Mouse (Mus musculus): ENCODE results near the gene Gm49340. TPM values are rescaled to one million over a fixed set of nuclear protein-coding genes. Genes with fewer than 3 reads are reported as not detected.

Gm49340 gene
- polyA plus RNA-seq, 1 experiment = not detected

- TF ChIP-seq POLR2A (IDR thresholded peaks at IDR 0.05; ENCODE audit: low read depth, low read length) = no peak
- TF ChIP-seq CTCF (conservative IDR thresholded peaks at IDR 0.05; ENCODE audit: insufficient read depth, insufficient read length, low read depth, low read length) = no peak
- no peaks in the 10 kb centered on the region for H3K4me1 ChIP-seq (ENCODE audit: control insufficient read depth, insufficient read depth, low read length)
- 77% methylated on average over 2 of the region's 2 CpGs for WGBS
Measured at GRCm38 (mm10) chr11:73333357-73333756, 3.8 kb downstream of the Gm49340 start.

GRCm38 (mm10) chr11:73336919-73337318 lies 7.4 kb downstream of the Gm49340 start:
- TF ChIP-seq CTCF (conservative IDR thresholded peaks at IDR 0.05; ENCODE audit: insufficient read depth, insufficient read length, low read depth, low read length) = no peak
- TF ChIP-seq POLR2A (IDR thresholded peaks at IDR 0.05; ENCODE audit: low read depth, low read length) = no peak
- H3K27ac ChIP-seq (ENCODE audit: insufficient read depth, low read depth, low read length) = no peak overlapping the region
- H3K4me1 ChIP-seq (ENCODE audit: control insufficient read depth, insufficient read depth, low read length) = no peaks in the 10 kb centered on the region
- no peak for DNase-seq
- no peak overlapping the region for H3K4me3 ChIP-seq (ENCODE audit: insufficient read depth, low read depth, low read length)
- H3K36me3 ChIP-seq (ENCODE audit: control insufficient read depth, insufficient read depth, low read length) = no peaks in the 10 kb centered on the region
- WGBS = 67% methylated on average over 4 of the region's 4 CpGs
- H3K27me3 ChIP-seq (replicated peaks; ENCODE audit: control insufficient read depth, insufficient read depth, low read length) = no peaks in the 10 kb centered on the region

More at GRCm38 (mm10) chr11:73333357-73333756, 3.8 kb downstream of the Gm49340 start:
- no peaks in the 10 kb centered on the region for H3K27me3 ChIP-seq (replicated peaks; ENCODE audit: control insufficient read depth, insufficient read depth, low read length)
- DNase-seq = no peak
- no peak overlapping the region for H3K4me3 ChIP-seq (ENCODE audit: insufficient read depth, low read depth, low read length)
- no peaks in the 10 kb centered on the region for H3K36me3 ChIP-seq (ENCODE audit: control insufficient read depth, insufficient read depth, low read length)
- H3K27ac ChIP-seq (ENCODE audit: insufficient read depth, low read depth, low read length) = no peak overlapping the region

- TF ChIP-seq CTCF (conservative IDR thresholded peaks at IDR 0.05; ENCODE audit: insufficient read depth, insufficient read length, low read depth, low read length) = no peak
- TF ChIP-seq POLR2A (IDR thresholded peaks at IDR 0.05; ENCODE audit: low read depth, low read length) = no peak
- no peaks in the 10 kb centered on the region for H3K27me3 ChIP-seq (replicated peaks; ENCODE audit: control insufficient read depth, insufficient read depth, low read length)
- 57% methylated on average over 3 of the region's 3 CpGs for whole genome bisulfite sequencing
- DNase-seq = no peak
- H3K36me3 ChIP-seq (ENCODE audit: control insufficient read depth, insufficient read depth, low read length) = no peaks in the 10 kb centered on the region
- no peaks in the 10 kb centered on the region for H3K4me1 ChIP-seq (ENCODE audit: control insufficient read depth, insufficient read depth, low read length)
- no peak within 1 kb of the TSS for H3K4me3 ChIP-seq (ENCODE audit: insufficient read depth, low read depth, low read length)
- no peak within 1 kb of the TSS for H3K27ac ChIP-seq (ENCODE audit: insufficient read depth, low read depth, low read length)
Measured at GRCm38 (mm10) chr11:73350483-73350882, 20.9 kb downstream of the Gm49340 start, which contains the start of gene Olfr20. Gene Olfr20, plus strand, starts transcription at chr11:73350783.

GRCm38 (mm10) chr11:73370946-73371345 lies 41.4 kb downstream of the Gm49340 start, which contains the start of gene Olfr376:
Gene Olfr376, plus strand, starts transcription at chr11:73371246.
- Histone ChIP-seq H3K27me3 (replicated peaks; ENCODE audit: control insufficient read depth, insufficient read depth, low read length) (no peaks in the 10 kb centered on the region), H3K27ac (ENCODE audit: insufficient read depth, low read depth, low read length) (no peak within 1 kb of the TSS), H3K4me1 (ENCODE audit: control insufficient read depth, insufficient read depth, low read length) (no peaks in the 10 kb centered on the region), H3K4me3 (ENCODE audit: insufficient read depth, low read depth, low read length) (no peak within 1 kb of the TSS), H3K36me3 (ENCODE audit: control insufficient read depth, insufficient read depth, low read length) (no peaks in the 10 kb centered on the region)
- WGBS = 81% methylated on average over 2 of the region's 2 CpGs
- DNase-seq = no peak
- TF ChIP-seq CTCF (conservative IDR thresholded peaks at IDR 0.05; ENCODE audit: insufficient read depth, insufficient read length, low read depth, low read length) = no peak
- no peak for TF ChIP-seq POLR2A (IDR thresholded peaks at IDR 0.05; ENCODE audit: low read depth, low read length)

GRCm38 (mm10) chr11:73395374-73395773 lies 65.8 kb downstream of the Gm49340 start:
- H3K4me1 ChIP-seq (ENCODE audit: control insufficient read depth, insufficient read depth, low read length) = no peaks in the 10 kb centered on the region
- TF ChIP-seq CTCF (conservative IDR thresholded peaks at IDR 0.05; ENCODE audit: insufficient read depth, insufficient read length, low read depth, low read length) (no peak), POLR2A (IDR thresholded peaks at IDR 0.05; ENCODE audit: low read depth, low read length) (no peak)
- H3K27me3 ChIP-seq (replicated peaks; ENCODE audit: control insufficient read depth, insufficient read depth, low read length) = no peaks in the 10 kb centered on the region; the same call in 1 of the 2 replicates
- no peak overlapping the region for H3K4me3 ChIP-seq (ENCODE audit: insufficient read depth, low read depth, low read length)
- no peak overlapping the region for H3K27ac ChIP-seq (ENCODE audit: insufficient read depth, low read depth, low read length)
- no peak for DNase-seq
- 63% methylated on average over 4 of the region's 4 CpGs for WGBS
- H3K36me3 ChIP-seq (ENCODE audit: control insufficient read depth, insufficient read depth, low read length) = no peaks in the 10 kb centered on the region

- no peak for DNase-seq
- H3K27me3 ChIP-seq (replicated peaks; ENCODE audit: control insufficient read depth, insufficient read depth, low read length) = no peaks in the 10 kb centered on the region; the same call in 1 of the 2 replicates
- TF ChIP-seq POLR2A (IDR thresholded peaks at IDR 0.05; ENCODE audit: low read depth, low read length) = no peak
- TF ChIP-seq CTCF (conservative IDR thresholded peaks at IDR 0.05; ENCODE audit: insufficient read depth, insufficient read length, low read depth, low read length) = no peak
- no peak within 1 kb of the TSS for H3K4me3 ChIP-seq (ENCODE audit: insufficient read depth, low read depth, low read length)
- no peaks in the 10 kb centered on the region for H3K4me1 ChIP-seq (ENCODE audit: control insufficient read depth, insufficient read depth, low read length)
- H3K27ac ChIP-seq (ENCODE audit: insufficient read depth, low read depth, low read length) = no peak within 1 kb of the TSS
- H3K36me3 ChIP-seq (ENCODE audit: control insufficient read depth, insufficient read depth, low read length) = no peaks in the 10 kb centered on the region
Measured at GRCm38 (mm10) chr11:73399514-73399913, 70.0 kb downstream of the Gm49340 start, which contains the start of gene Olfr1. Gene Olfr1, minus strand, starts transcription at chr11:73399614.

Other genes starting within 250 kb of the Gm49340 start
- gene Itgae, start 239.2 kb upstream of the Gm49340 start, polyA plus RNA-seq (2012; rRNA removed) = 0.60 and 1.0 TPM in 2 replicates
- 0.90 and 1.3 TPM in 2 replicates for gene Haspin, start 191.4 kb upstream of the Gm49340 start, polyA plus RNA-seq (2012; rRNA removed)
- gene P2rx5, start 169.3 kb upstream of the Gm49340 start, polyA plus RNA-seq (2012; rRNA removed) = 7.4 and 8.7 TPM in 2 replicates
- 77.6 and 91.0 TPM in 2 replicates for gene Emc6, start 152.7 kb upstream of the Gm49340 start, polyA plus RNA-seq (2012; rRNA removed)
- 86.5 and 104 TPM in 2 replicates for gene Tax1bp3, start 152.7 kb upstream of the Gm49340 start, polyA plus RNA-seq (2012; rRNA removed)
- gene Ctns, start 130.7 kb upstream of the Gm49340 start, polyA plus RNA-seq (2012; rRNA removed) = 37.1 and 37.5 TPM in 2 replicates
- gene Shpk, start 130.3 kb upstream of the Gm49340 start, polyA plus RNA-seq (2012; rRNA removed) = 17.7 and 18.5 TPM in 2 replicates
- 0.16 and 0.18 TPM in 2 replicates for gene Trpv1, start 95.4 kb upstream of the Gm49340 start, polyA plus RNA-seq (2012; rRNA removed)
- 0.05 TPM in 2 replicates for gene Trpv3, start 62.4 kb upstream of the Gm49340 start, polyA plus RNA-seq (2012; rRNA removed)
- 29.1 and 46.1 TPM in 2 replicates for gene Aspa, start 145 bp upstream of the Gm49340 start, polyA plus RNA-seq (2012; rRNA removed)
- 0.16 TPM in 1 of 2 replicates, not detected in the other for gene Spata22, start within 50 bp of the Gm49340 start, polyA plus RNA-seq (2012; rRNA removed)
- 0.11 TPM in 1 of 2 replicates, not detected in the other for gene Olfr20, start 21.0 kb downstream of the Gm49340 start, polyA plus RNA-seq (2012; rRNA removed)
- not detected in 2 replicates for gene Olfr376, start 41.5 kb downstream of the Gm49340 start, polyA plus RNA-seq (2012; rRNA removed)
- gene Olfr1, start 69.9 kb downstream of the Gm49340 start, polyA plus RNA-seq (2012; rRNA removed) = not detected in 2 replicates
- not detected in 2 replicates for gene Olfr378, start 98.7 kb downstream of the Gm49340 start, polyA plus RNA-seq (2012; rRNA removed)
- gene Olfr380, start 127.8 kb downstream of the Gm49340 start, polyA plus RNA-seq (2012; rRNA removed) = not detected in 2 replicates
- not detected in 2 replicates for gene Olfr381, start 161.9 kb downstream of the Gm49340 start, polyA plus RNA-seq (2012; rRNA removed)
- gene Olfr382, start 187.5 kb downstream of the Gm49340 start, polyA plus RNA-seq (2012; rRNA removed) = not detected in 2 replicates

All from kidney, adult 2 months (tissue).